Mouse (Mus musculus): ENCODE measurements around the gene Olfr342.

Olfr342 gene

DNA sequence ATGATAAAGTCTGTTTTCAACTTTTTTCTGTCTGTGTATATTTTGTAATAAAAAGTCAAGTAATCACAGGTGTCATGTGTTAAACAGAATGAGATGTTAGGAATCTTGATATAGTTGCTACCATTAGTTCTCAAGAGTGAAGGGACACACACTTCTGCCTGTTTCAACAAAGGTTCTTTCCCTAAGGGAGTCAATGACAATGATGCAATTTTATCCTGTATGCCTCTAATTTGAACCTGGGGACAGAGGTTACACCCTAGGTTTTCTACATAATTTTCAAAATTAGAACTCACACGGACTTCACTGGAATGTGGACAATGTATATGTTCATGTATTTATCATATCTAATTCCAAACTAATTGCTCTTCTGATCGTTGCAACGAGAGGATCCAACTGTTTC is at the start of gene Olfr342:
TSS of gene Olfr342 (plus strand) at position 301 of the 400 bp plus-strand sequence.
- DNase-seq (ENCODE audit: extremely low spot score, low spot score): no peak

DNA sequence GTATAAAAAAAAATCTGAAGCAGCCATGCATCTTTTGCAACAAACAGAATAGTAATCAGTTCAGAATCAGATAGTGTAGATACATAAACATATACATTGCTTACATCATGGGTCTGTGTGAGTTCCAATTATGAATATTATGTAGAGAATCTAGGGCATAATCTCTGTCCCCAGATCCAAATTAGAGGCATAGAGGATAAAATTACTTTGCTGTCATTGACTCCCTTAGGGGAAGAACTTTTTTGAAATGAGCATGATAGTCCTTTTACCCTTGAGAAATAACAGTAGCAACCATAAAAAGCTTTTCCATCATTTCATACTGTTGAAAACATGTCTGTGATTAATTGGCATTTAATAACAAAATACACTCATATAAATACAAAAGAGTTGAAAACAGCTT is 42.4 kb upstream of the Olfr342 start, which contains the start of gene Olfr341:
TSS of gene Olfr341 (minus strand) at position 101 of the 400 bp plus-strand sequence.
- no peak for DNase-seq (ENCODE audit: extremely low spot score, low spot score)

DNA sequence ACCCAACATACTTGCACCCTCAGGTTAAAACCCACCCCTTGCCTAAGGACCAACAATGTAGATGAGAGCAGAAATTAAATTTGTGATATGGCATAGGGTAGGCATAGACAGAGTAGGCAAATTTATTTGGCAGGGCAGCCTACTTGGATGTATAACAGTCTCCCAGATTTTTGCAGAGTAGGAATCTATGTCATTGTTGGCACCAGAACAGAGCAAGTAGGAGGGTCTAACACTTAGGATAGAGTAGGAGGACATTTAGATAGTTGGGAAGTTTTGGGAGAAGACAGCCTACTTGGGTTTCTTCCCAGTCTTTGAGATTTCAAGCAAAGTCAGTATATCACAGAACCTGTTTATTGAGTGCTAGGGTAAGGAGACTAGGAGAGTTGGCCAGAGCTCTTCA is 40.4 kb downstream of the Olfr342 start:
- DNase-seq (ENCODE audit: extremely low spot score, low spot score): no peak

DNA sequence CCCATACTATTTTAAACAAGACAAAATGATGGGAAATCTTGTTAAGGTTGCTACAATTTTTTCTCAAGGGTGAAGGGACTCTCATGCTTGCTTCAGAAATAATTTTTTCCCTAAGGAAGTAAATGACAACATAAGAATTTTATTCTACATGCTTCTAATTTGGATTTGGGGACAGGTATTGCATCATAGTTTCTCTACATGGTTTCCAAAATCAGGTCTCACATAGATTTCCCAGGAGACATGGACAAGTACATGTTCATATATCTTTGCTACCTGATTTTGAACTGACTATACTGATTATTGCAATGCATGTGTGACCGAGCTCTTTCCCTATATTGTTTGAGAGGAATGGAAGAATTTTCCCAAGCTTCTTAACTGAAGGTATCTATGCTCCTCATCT is 41.6 kb downstream of the Olfr342 start, which contains the start of gene Olfr344:
TSS of gene Olfr344 (plus strand) at position 301 of the 400 bp plus-strand sequence.
- DNase-seq (ENCODE audit: extremely low spot score, low spot score): no peak

- no peak for DNase-seq (ENCODE audit: extremely low spot score, low spot score)
Observed at GRCm38 (mm10) chr2:36567022-36567421, 42.2 kb downstream of the Olfr342 start.

DNA sequence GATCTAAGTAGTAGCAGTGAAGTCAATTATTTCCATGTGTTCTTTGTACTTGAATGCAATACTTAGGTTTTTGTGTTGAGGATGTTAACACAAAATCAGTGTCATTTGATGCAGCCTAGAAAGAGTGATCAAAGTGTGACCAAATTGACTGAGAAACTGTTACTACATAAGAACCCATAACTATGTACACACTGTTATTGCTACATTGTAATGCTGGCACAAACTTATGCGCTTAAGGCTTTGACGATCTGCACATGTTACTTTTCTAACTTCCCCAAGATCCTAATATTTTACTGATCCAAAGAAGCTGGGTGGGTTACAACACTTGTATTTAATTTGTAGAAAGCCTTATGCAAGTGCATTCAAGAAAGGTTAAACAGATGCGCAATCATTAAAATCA is 43.0 kb downstream of the Olfr342 start:
- no peak for DNase-seq (ENCODE audit: extremely low spot score, low spot score)
